In genomic region chr17:4866026-4866896, GRCm38 (mm10) we compare ENCODE assay signal across 8 mouse cellular contexts.
A peak's percentile ranks its signal among the peaks of the same experiment; 100 is the strongest.
DNase-seq lines count a peak whose midpoint lies in the region; ATAC-seq lines count a peak whose summit lies in the region.

No protein-coding gene starts in this region.

- no peak overlapping the region for H3K4me3 ChIP-seq in heart, embryonic 10.5 days
- H3K4me3 ChIP-seq in forebrain, embryonic 13.5 days, result peak overlapping the region; percentile 17; the same call in 1 of the 2 replicates
- H3K4me3 ChIP-seq in midbrain, embryonic 12.5 days, result no peak overlapping the region

- H3K27ac ChIP-seq in heart, embryonic 10.5 days, result no peak overlapping the region
- peak overlapping the region; percentile 63 for H3K27ac ChIP-seq in forebrain, embryonic 13.5 days
- H3K27ac ChIP-seq in midbrain, embryonic 12.5 days (replicated peaks), result peak overlapping the region; percentile 54; the same call in 1 of the 2 replicates

- peak; percentile 48 for ATAC-seq in forebrain, embryonic 13.5 days
- peak; percentile 27; the same call in 1 of the 2 replicates for ATAC-seq in midbrain, embryonic 12.5 days (ENCODE audit: low FRiP score, low read depth)
- no peak for ATAC-seq in monocyte, adult 5-6 weeks (replicated peaks; ENCODE audit: insufficient number of reproducible peaks, low FRiP score, low TSS enrichment, poor library complexity, severe bottlenecking)
- no peak for ATAC-seq in frontal cortex, adult (ENCODE audit: low TSS enrichment)

- H3K9me3 ChIP-seq in heart, embryonic 10.5 days, result no peaks in the 10 kb centered on the region
- H3K9me3 ChIP-seq in forebrain, embryonic 13.5 days (replicated peaks), result no peaks in the 10 kb centered on the region
- H3K9me3 ChIP-seq in midbrain, embryonic 12.5 days, result no peaks in the 10 kb centered on the region

- H3K36me3 ChIP-seq in heart, embryonic 10.5 days, result no peaks in the 10 kb centered on the region
- H3K36me3 ChIP-seq in forebrain, embryonic 13.5 days (ENCODE audit: poor library complexity, severe bottlenecking), result no peaks in the 10 kb centered on the region
- no peaks in the 10 kb centered on the region for H3K36me3 ChIP-seq in midbrain, embryonic 12.5 days

- intact Hi-C loops in heart, postnatal 10 days (cut with DNase I), result no loop called here

- H3K4me1 ChIP-seq in heart, embryonic 10.5 days, result peaks cover 4% of the 10 kb centered on the region; the same call in 1 of the 2 replicates
- H3K4me1 ChIP-seq in forebrain, embryonic 13.5 days, result peaks cover 22% of the 10 kb centered on the region
- peaks cover 14% of the 10 kb centered on the region for H3K4me1 ChIP-seq in midbrain, embryonic 12.5 days

- whole genome bisulfite sequencing in heart, embryonic 10.5 days, result 60% methylated on average over 17 of the region's 17 CpGs
- 24% methylated on average over 17 of the region's 17 CpGs for WGBS in forebrain, embryonic 13.5 days
- WGBS in midbrain, embryonic 12.5 days, result 41% methylated on average over 17 of the region's 17 CpGs

- H3K4me2 ChIP-seq in forebrain, embryonic 13.5 days, result peak overlapping the region; percentile 54
- H3K4me2 ChIP-seq in midbrain, embryonic 12.5 days (replicated peaks), result peak overlapping the region; percentile 32

- H3K9ac ChIP-seq in forebrain, embryonic 13.5 days, result peak overlapping the region; percentile 48; the same call in 1 of the 2 replicates
- H3K9ac ChIP-seq in midbrain, embryonic 12.5 days (replicated peaks), result no peak overlapping the region

- peak; percentile 6 to 13 for DNase-seq in heart, postnatal 10 days
- DNase-seq in heart, embryonic 10.5 days (ENCODE audit: low spot score), result no peak
- peak; percentile 48 for DNase-seq in brain, adult 2 months (ENCODE audit: low read depth, low spot score)
- DNase-seq in embryo, embryonic 10 days (ENCODE audit: low spot score), result no peak

- H3K27me3 ChIP-seq in heart, embryonic 10.5 days (ENCODE audit: insufficient read depth, poor library complexity, severe bottlenecking), result 0 out of 2 replicates have a peak, but pooled peaks cover 2% of the 10 kb centered on the region
- H3K27me3 ChIP-seq in forebrain, embryonic 13.5 days, result no peaks in the 10 kb centered on the region
- H3K27me3 ChIP-seq in midbrain, embryonic 12.5 days, result no peaks in the 10 kb centered on the region

Comparison
In these comparisons a context has a peak if more than half of its experiments do, and no peak if none do; other contexts are left out.
1. DNase-seq: peak in heart, postnatal 10 days (2 of 2) and brain, adult 2 months (single experiment); none in heart, embryonic 10.5 days (single experiment) and embryo, embryonic 10 days (single experiment).
2. ATAC-seq: peak in forebrain, embryonic 13.5 days (single experiment) and midbrain, embryonic 12.5 days (single experiment); none in monocyte, adult 5-6 weeks (single experiment) and frontal cortex, adult (single experiment).